Mouse (Mus musculus) G1E (cell line): ENCODE data around the gene Nrm. TPM values are rescaled to one million over a fixed set of nuclear protein-coding genes. Genes with fewer than 3 reads are reported as not detected.

Experiments
- ATAC-seq: 2 replicates; pipeline ENCODE4 v1.8.0; 2016; ENCODE audit warnings: mild to moderate bottlenecking; ENCODE audit not compliant: insufficient number of reproducible peaks, poor library complexity, low FRiP score, severe bottlenecking; ENCODE audit errors: extremely low read depth
- DNase-seq: peaks from one replicate; pipeline ENCODE4 v3.0.0; 2012; ENCODE audit warnings: low spot score
- H3K27me3 ChIP-seq: 2 replicates; pipeline ENCODE4 v1.6.1; 2012; ENCODE audit warnings: mild to moderate bottlenecking, low read length, inconsistent platforms; ENCODE audit not compliant: insufficient read depth
- H3K36me3 ChIP-seq: replicated peaks from 2 replicates; pipeline ENCODE3; 2012; ENCODE audit warnings: mild to moderate bottlenecking, inconsistent platforms
- H3K4me1 ChIP-seq: 2 replicates; pipeline ENCODE4 v1.6.1; 2012; ENCODE audit warnings: low read depth, low read length, inconsistent platforms, mixed read lengths; ENCODE audit not compliant: insufficient read depth
- H3K4me3 ChIP-seq: 2 replicates; pipeline ENCODE4 v1.5.1; 2012; ENCODE audit warnings: low read depth, mild to moderate bottlenecking, inconsistent platforms, low read length, moderate library complexity, mixed read lengths
- H3K9me3 ChIP-seq: replicated peaks from 2 replicates; pipeline ENCODE4 v1.6.1; 2012; ENCODE audit warnings: inconsistent platforms
- CTCF ChIP-seq: IDR thresholded peaks from 2 replicates; pipeline ENCODE4 v1.5.1; 2012; ENCODE audit warnings: low read depth, low read length, inconsistent platforms, mixed read lengths
- GATA1 ChIP-seq: IDR thresholded peaks from 2 replicates; pipeline ENCODE4 v1.6.1; 2012; ENCODE audit warnings: borderline replicate concordance, low read length, inconsistent platforms, mixed read lengths
- GATA2 ChIP-seq: IDR thresholded peaks from 2 replicates; pipeline ENCODE4 v1.6.1; 2012; ENCODE audit warnings: low read depth, low read length, inconsistent platforms, borderline replicate concordance
- POLR2AphosphoS5 ChIP-seq: IDR thresholded peaks from 2 replicates; pipeline ENCODE4 v1.6.1; 2012; ENCODE audit warnings: low read depth, low read length, inconsistent platforms; ENCODE audit not compliant: insufficient replicate concordance
- TAL1 ChIP-seq: conservative IDR thresholded peaks from 2 replicates; pipeline ENCODE4 v1.6.1; 2012; ENCODE audit warnings: low read depth, low read length, inconsistent platforms, mixed read lengths
- polyA plus RNA-seq: library from polyadenylated mRNA; stranded (reverse); fragments of >175 nt; gene quantifications from 2 replicates; pipeline ENCODE4 v1.2.3, GENCODE M21; 2012
- total RNA-seq, 2 experiments: library from RNA; stranded (forward) in 1 of 2; stranded (reverse) in 1 of 2; fragments of 200-1000 nt in 1 of 2; fragments of >200 nt in 1 of 2; fragmentation: Nextera tagmentation in 1 of 2; gene quantifications; 2 replicates each; pipeline ENCODE4 v1.2.3; 2014 to 2017

Gene Nrm
- total and polyA plus RNA-seq, 3 experiments, result 33.1 to 59.9 (median 51.0) TPM

DNA sequence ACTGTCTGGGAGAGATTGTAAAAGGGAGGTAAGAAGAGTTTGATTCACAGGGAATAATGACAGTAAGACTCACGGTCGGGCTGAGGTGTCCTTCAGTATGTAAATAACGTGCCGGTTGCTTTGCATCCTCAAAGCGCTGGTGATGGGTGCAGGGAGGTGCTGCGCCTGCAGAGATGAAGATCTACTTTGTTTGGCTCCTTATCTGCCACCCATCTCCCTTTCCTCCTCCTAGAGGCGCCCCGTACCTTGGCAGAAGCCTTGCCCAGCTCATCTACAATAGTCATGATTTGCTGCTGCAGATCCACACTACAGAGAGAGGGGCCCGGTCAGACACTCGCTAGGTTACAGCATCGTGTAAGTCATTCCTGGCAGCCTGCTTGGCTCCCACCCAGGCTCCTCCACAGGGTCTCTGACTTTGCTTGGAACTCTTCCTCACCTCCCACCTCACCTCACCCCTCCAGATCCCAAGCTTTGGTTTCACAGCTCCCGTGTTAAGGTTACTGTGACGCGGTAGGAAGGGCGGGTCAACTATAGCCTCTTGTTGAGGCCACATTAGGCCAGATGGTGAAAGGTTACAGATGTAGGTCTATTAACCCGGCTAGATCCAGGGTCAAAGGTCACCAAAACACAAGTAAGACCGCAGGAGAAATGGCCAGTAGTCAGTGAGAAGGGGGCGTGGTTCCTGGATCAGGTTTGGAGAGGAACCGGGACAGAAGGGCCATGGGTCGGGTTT lies 48.2 kb downstream of the Nrm start:
- Histone ChIP-seq H3K4me3 (peak overlapping the region; percentile 80), H3K27me3 (no peaks in the 10 kb centered on the region), H3K36me3 (peaks cover 84% of the 10 kb centered on the region), H3K4me1 (peaks cover 57% of the 10 kb centered on the region), H3K9me3 (no peaks in the 10 kb centered on the region)
- no peak for TF ChIP-seq GATA1
- no peak for TF ChIP-seq TAL1
- TF ChIP-seq GATA2, result no peak
- no peak; the same call in 1 of the 2 replicates for TF ChIP-seq POLR2AphosphoS5
- TF ChIP-seq CTCF, result no peak
- DNase-seq (no peak), ATAC-seq (no peak)

DNA sequence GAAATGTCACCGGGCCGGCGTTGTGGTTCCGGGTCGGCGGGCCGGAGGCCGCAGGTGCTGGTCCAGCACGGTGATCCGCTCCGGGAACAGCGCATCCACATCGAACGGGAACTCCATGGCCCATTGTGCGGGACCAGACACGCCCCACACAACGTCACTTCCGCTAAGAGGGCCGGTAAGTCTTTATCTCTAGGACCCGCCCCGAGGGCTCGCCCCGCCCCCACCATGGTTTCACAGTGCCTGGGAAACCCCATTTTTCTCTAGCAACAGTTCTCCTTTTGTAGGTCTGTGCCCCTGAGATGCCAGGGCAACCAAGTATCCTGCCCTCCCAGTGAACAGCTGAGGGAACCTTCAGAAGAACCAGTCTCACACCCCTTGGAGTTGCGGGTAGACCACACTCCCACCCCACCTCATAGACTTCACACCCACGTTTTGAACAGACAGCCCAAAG lies 48.8 kb downstream of the Nrm start, which contains the start of gene Atat1:
Gene Atat1, minus strand, starts transcription at position 157 of the 451 bp plus-strand sequence.
- peaks cover 86% of the 10 kb centered on the region for H3K36me3 ChIP-seq
- H3K9me3 ChIP-seq, result no peaks in the 10 kb centered on the region
- ATAC-seq, result peak; percentile 81
- TF ChIP-seq GATA1 (no peak), GATA2 (no peak), TAL1 (no peak), CTCF (no peak), POLR2AphosphoS5 (no peak)
- peaks cover 62% of the 10 kb centered on the region for H3K4me1 ChIP-seq
- H3K4me3 ChIP-seq, result peak within 1 kb of the TSS; percentile 80
- no peaks in the 10 kb centered on the region for H3K27me3 ChIP-seq
- peak; percentile 77 for DNase-seq

DNA sequence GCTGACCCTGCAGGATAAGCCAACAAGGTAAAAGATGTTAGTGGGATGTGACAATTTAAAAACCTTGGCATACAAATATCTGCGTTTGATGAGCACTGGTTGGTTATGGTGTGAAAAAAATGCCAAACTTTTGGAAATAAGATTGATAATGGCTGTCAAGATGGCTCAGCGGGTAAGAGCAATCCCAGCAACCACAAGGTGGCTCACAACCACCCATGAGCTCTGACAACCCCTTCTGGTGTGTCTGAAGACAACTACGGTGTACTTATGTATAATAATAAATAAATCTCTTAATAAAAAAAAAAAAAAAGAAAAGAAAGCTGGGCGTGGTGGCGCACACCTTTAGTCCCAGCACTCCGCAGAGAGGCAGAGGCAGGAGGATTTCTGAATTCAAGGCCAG lies 53.9 kb downstream of the Nrm start:
- Histone ChIP-seq H3K27me3 (no peaks in the 10 kb centered on the region), H3K36me3 (peaks cover 60% of the 10 kb centered on the region), H3K4me3 (peak overlapping the region; percentile 79; the same call in 1 of the 2 replicates), H3K4me1 (peaks cover 52% of the 10 kb centered on the region), H3K9me3 (no peaks in the 10 kb centered on the region)
- DNase-seq (no peak), ATAC-seq (no peak)
- no peak for TF ChIP-seq TAL1
- no peak for TF ChIP-seq POLR2AphosphoS5
- no peak for TF ChIP-seq GATA2
- TF ChIP-seq GATA1, result no peak
- no peak for TF ChIP-seq CTCF

Other genes with a start within 250 kb of the Nrm start
Only the 20 nearest of the 23 such genes appear.
- 23.8 and 24.6 TPM in 2 replicates for gene Vars2, start 193.7 kb upstream of the Nrm start, total RNA-seq (2014; fragmentation: Nextera tagmentation)
- gene Vars2, start 193.7 kb upstream of the Nrm start, total RNA-seq (2017), result 10.8 and 11.0 TPM in 2 replicates
- 93.9 and 135 TPM in 2 replicates for gene Vars2, start 193.7 kb upstream of the Nrm start, polyA plus RNA-seq
- gene Gtf2h4, start 187.6 kb upstream of the Nrm start, total RNA-seq (2014; fragmentation: Nextera tagmentation), result 33.4 and 45.3 TPM in 2 replicates
- gene Gtf2h4, start 187.6 kb upstream of the Nrm start, total RNA-seq (2017), result 22.7 and 29.5 TPM in 2 replicates
- gene Gtf2h4, start 187.6 kb upstream of the Nrm start, polyA plus RNA-seq, result 26.4 and 27.1 TPM in 2 replicates
- not detected in 2 replicates for gene Ddr1, start 156.7 kb upstream of the Nrm start, total RNA-seq (2014; fragmentation: Nextera tagmentation)
- 0.06 TPM in 1 of 2 replicates, not detected in the other for gene Ddr1, start 156.7 kb upstream of the Nrm start, total RNA-seq (2017)
- gene Ddr1, start 156.7 kb upstream of the Nrm start, polyA plus RNA-seq, result 0.04 and 0.06 TPM in 2 replicates
- 13.7 and 21.4 TPM in 2 replicates for gene Ier3, start 39.6 kb upstream of the Nrm start, total RNA-seq (2014; fragmentation: Nextera tagmentation)
- gene Ier3, start 39.6 kb upstream of the Nrm start, total RNA-seq (2017), result 49.5 and 61.2 TPM in 2 replicates
- 33.5 and 39.8 TPM in 2 replicates for gene Ier3, start 39.6 kb upstream of the Nrm start, polyA plus RNA-seq
- 68.5 and 73.7 TPM in 2 replicates for gene Flot1, start 38.1 kb upstream of the Nrm start, total RNA-seq (2014; fragmentation: Nextera tagmentation)
- gene Flot1, start 38.1 kb upstream of the Nrm start, total RNA-seq (2017), result 93.5 and 97.6 TPM in 2 replicates
- 65.3 and 84.9 TPM in 2 replicates for gene Flot1, start 38.1 kb upstream of the Nrm start, polyA plus RNA-seq
- 677 and 817 TPM in 2 replicates for gene Tubb5, start 23.0 kb upstream of the Nrm start, total RNA-seq (2014; fragmentation: Nextera tagmentation)
- 849 and 1,028 TPM in 2 replicates for gene Tubb5, start 23.0 kb upstream of the Nrm start, total RNA-seq (2017)
- gene Tubb5, start 23.0 kb upstream of the Nrm start, polyA plus RNA-seq, result 299 and 510 TPM in 2 replicates
- gene Mdc1, start 19.8 kb upstream of the Nrm start, total RNA-seq (2014; fragmentation: Nextera tagmentation), result 197 and 209 TPM in 2 replicates
- 10.8 and 15.8 TPM in 2 replicates for gene Mdc1, start 19.8 kb upstream of the Nrm start, total RNA-seq (2017)
- gene Mdc1, start 19.8 kb upstream of the Nrm start, polyA plus RNA-seq, result 18.2 and 29.7 TPM in 2 replicates
- gene Ppp1r18, start 4.3 kb downstream of the Nrm start, total RNA-seq (2014; fragmentation: Nextera tagmentation), result 61.9 and 73.7 TPM in 2 replicates
- gene Ppp1r18, start 4.3 kb downstream of the Nrm start, total RNA-seq (2017), result 31.1 and 33.1 TPM in 2 replicates
- gene Ppp1r18, start 4.3 kb downstream of the Nrm start, polyA plus RNA-seq, result 87.9 and 103 TPM in 2 replicates
- 48.8 and 56.3 TPM in 2 replicates for gene Dhx16, start 18.5 kb downstream of the Nrm start, total RNA-seq (2014; fragmentation: Nextera tagmentation)
- 76.8 and 81.1 TPM in 2 replicates for gene Dhx16, start 18.5 kb downstream of the Nrm start, total RNA-seq (2017)
- gene Dhx16, start 18.5 kb downstream of the Nrm start, polyA plus RNA-seq, result 73.6 and 77.5 TPM in 2 replicates
- 32.7 and 45.0 TPM in 2 replicates for gene 2310061I04Rik, start 36.1 kb downstream of the Nrm start, total RNA-seq (2014; fragmentation: Nextera tagmentation)
- 3.1 and 3.3 TPM in 2 replicates for gene 2310061I04Rik, start 36.1 kb downstream of the Nrm start, total RNA-seq (2017)
- 163 and 185 TPM in 2 replicates for gene 2310061I04Rik, start 36.1 kb downstream of the Nrm start, polyA plus RNA-seq
- gene Atat1, start 48.8 kb downstream of the Nrm start, total RNA-seq (2014; fragmentation: Nextera tagmentation), result 18.1 and 18.3 TPM in 2 replicates
- gene Atat1, start 48.8 kb downstream of the Nrm start, total RNA-seq (2017), result 7.3 and 10.5 TPM in 2 replicates
- gene Atat1, start 48.8 kb downstream of the Nrm start, polyA plus RNA-seq, result 16.3 and 17.3 TPM in 2 replicates
- 107 and 118 TPM in 2 replicates for gene Mrps18b, start 55.1 kb downstream of the Nrm start, total RNA-seq (2014; fragmentation: Nextera tagmentation)
- 103 and 127 TPM in 2 replicates for gene Mrps18b, start 55.1 kb downstream of the Nrm start, total RNA-seq (2017)
- gene Mrps18b, start 55.1 kb downstream of the Nrm start, polyA plus RNA-seq, result 7.8 and 8.9 TPM in 2 replicates
- gene Ppp1r10, start 55.1 kb downstream of the Nrm start, total RNA-seq (2014; fragmentation: Nextera tagmentation), result 85.7 and 93.8 TPM in 2 replicates
- gene Ppp1r10, start 55.1 kb downstream of the Nrm start, total RNA-seq (2017), result 64.7 and 77.3 TPM in 2 replicates
- 30.9 and 33.0 TPM in 2 replicates for gene Ppp1r10, start 55.1 kb downstream of the Nrm start, polyA plus RNA-seq
- 77.0 and 80.6 TPM in 2 replicates for gene Abcf1, start 108.4 kb downstream of the Nrm start, total RNA-seq (2014; fragmentation: Nextera tagmentation)
- gene Abcf1, start 108.4 kb downstream of the Nrm start, total RNA-seq (2017), result 129 and 176 TPM in 2 replicates
- 167 and 196 TPM in 2 replicates for gene Abcf1, start 108.4 kb downstream of the Nrm start, polyA plus RNA-seq
- 18.5 and 22.9 TPM in 2 replicates for gene Gnl1, start 118.5 kb downstream of the Nrm start, total RNA-seq (2014; fragmentation: Nextera tagmentation)
- 28.6 and 29.5 TPM in 2 replicates for gene Gnl1, start 118.5 kb downstream of the Nrm start, total RNA-seq (2017)
- gene Gnl1, start 118.5 kb downstream of the Nrm start, polyA plus RNA-seq, result 120 and 121 TPM in 2 replicates
- gene Prr3, start 118.9 kb downstream of the Nrm start, total RNA-seq (2014; fragmentation: Nextera tagmentation), result 38.6 and 49.4 TPM in 2 replicates
- 11.4 and 15.6 TPM in 2 replicates for gene Prr3, start 118.9 kb downstream of the Nrm start, total RNA-seq (2017)
- 30.1 and 33.1 TPM in 2 replicates for gene Prr3, start 118.9 kb downstream of the Nrm start, polyA plus RNA-seq
- 16.6 TPM in 1 of 2 replicates, not detected in the other for gene H2-T24, start 159.2 kb downstream of the Nrm start, total RNA-seq (2014; fragmentation: Nextera tagmentation)
- 5.8 and 6.9 TPM in 2 replicates for gene H2-T24, start 159.2 kb downstream of the Nrm start, total RNA-seq (2017)
- gene H2-T24, start 159.2 kb downstream of the Nrm start, polyA plus RNA-seq, result 0.47 and 0.50 TPM in 2 replicates
- gene H2-T23, start 171.5 kb downstream of the Nrm start, total RNA-seq (2014; fragmentation: Nextera tagmentation), result 2.3 and 11.3 TPM in 2 replicates
- gene H2-T23, start 171.5 kb downstream of the Nrm start, total RNA-seq (2017), result 21.6 and 29.4 TPM in 2 replicates
- gene H2-T23, start 171.5 kb downstream of the Nrm start, polyA plus RNA-seq, result 9.5 and 9.8 TPM in 2 replicates
- gene H2-T22, start 181.4 kb downstream of the Nrm start, total RNA-seq (2014; fragmentation: Nextera tagmentation), result 6.5 and 12.0 TPM in 2 replicates
- gene H2-T22, start 181.4 kb downstream of the Nrm start, total RNA-seq (2017), result 20.0 and 22.8 TPM in 2 replicates
- 3.1 and 5.7 TPM in 2 replicates for gene H2-T22, start 181.4 kb downstream of the Nrm start, polyA plus RNA-seq
- not detected in 2 replicates for gene Gm6034, start 181.6 kb downstream of the Nrm start, total RNA-seq (2014; fragmentation: Nextera tagmentation)
- gene Gm6034, start 181.6 kb downstream of the Nrm start, total RNA-seq (2017), result not detected in 2 replicates
- not detected in 2 replicates for gene Gm6034, start 181.6 kb downstream of the Nrm start, polyA plus RNA-seq